Mouse (Mus musculus) CH12.LX (cell line): ENCODE results near the gene Ets2. TPM values are rescaled to one million over a fixed set of nuclear protein-coding genes. Genes with fewer than 3 reads are reported as not detected.
A peak's percentile ranks its signal among the peaks of the same experiment; 100 is the strongest.

Experiments
- DNase-seq: peaks from one replicate; pipeline ENCODE4 v3.0.0-alpha.2; 2013; ENCODE audit errors: extremely low read depth
- H3K27ac ChIP-seq: 2 replicates; pipeline ENCODE4 v1.5.1; 2012; ENCODE audit warnings: low read depth, mild to moderate bottlenecking, control low read depth, moderate library complexity; ENCODE audit not compliant: insufficient read depth
- H3K27me3 ChIP-seq: replicated peaks from 2 replicates; pipeline ENCODE3; 2012; ENCODE audit warnings: inconsistent platforms
- H3K36me3 ChIP-seq, 2 experiments: replicated peaks in 1 of 2; 2 replicates each; pipeline versions ENCODE3 to v1.6.1; 2012; ENCODE audit warnings: inconsistent platforms in 1 of 2, low read length in 1 of 2, mild to moderate bottlenecking in 1 of 2, mixed read lengths in 1 of 2, moderate library complexity in 1 of 2; ENCODE audit not compliant: control insufficient read depth in 1 of 2, insufficient read depth in 1 of 2
- H3K4me1 ChIP-seq, 2 experiments: 2 replicates each; pipeline ENCODE4 v1.6.1; 2012; ENCODE audit warnings: inconsistent platforms in 1 of 2, moderate library complexity in 1 of 2; ENCODE audit not compliant: insufficient read depth in 2 of 2, control insufficient read depth in 1 of 2
- H3K4me2 ChIP-seq: 2 replicates; pipeline ENCODE4 v1.6.1; 2012; ENCODE audit warnings: low read depth, mild to moderate bottlenecking, control low read depth; ENCODE audit not compliant: poor library complexity, insufficient read depth, severe bottlenecking
- H3K4me3 ChIP-seq, 3 experiments: fragments of 150-350 bp in 1 of 3; sonication (generic) in 1 of 3; replicated peaks in 1 of 3; 2 replicates each; pipeline versions ENCODE3 to v1.5.1; 2011 to 2012; ENCODE audit warnings: low read depth in 2 of 3, low read length in 2 of 3, mild to moderate bottlenecking in 2 of 3, moderate library complexity in 2 of 3, control low read depth in 1 of 3, improper control_type of control experiment in 1 of 3, inconsistent platforms in 1 of 3, mixed read lengths in 1 of 3; ENCODE audit not compliant: poor library complexity in 1 of 3
- H3K79me2 ChIP-seq: replicated peaks from 2 replicates; pipeline ENCODE4 v1.6.1; 2012; ENCODE audit warnings: mild to moderate bottlenecking, moderate library complexity; ENCODE audit not compliant: control insufficient read depth, poor library complexity, insufficient read depth, severe bottlenecking; ENCODE audit errors: extremely low read depth
- H3K9ac ChIP-seq: 2 replicates; pipeline ENCODE4 v1.6.1; 2012; ENCODE audit warnings: low read depth, mild to moderate bottlenecking, control low read depth, moderate library complexity; ENCODE audit not compliant: insufficient read depth
- H3K9me3 ChIP-seq: replicated peaks from 2 replicates; pipeline ENCODE3; 2012; ENCODE audit warnings: low read length, inconsistent platforms, mixed read lengths
- BHLHE40 ChIP-seq: IDR thresholded peaks from 2 replicates; pipeline ENCODE4 v1.6.1; 2011; ENCODE audit warnings: mild to moderate bottlenecking, low read depth, low read length, improper control_type of control experiment
- CHD1 ChIP-seq: IDR thresholded peaks from 2 replicates; pipeline ENCODE4 v1.6.1; 2012; ENCODE audit warnings: low read depth, low read length, improper control_type of control experiment, inconsistent platforms
- CHD2 ChIP-seq: IDR thresholded peaks from 2 replicates; pipeline ENCODE4 v1.6.1; 2011; ENCODE audit warnings: low read length, improper control_type of control experiment
- CTCF ChIP-seq, 2 experiments: IDR thresholded peaks in 1 of 2; conservative IDR thresholded peaks in 1 of 2; 2 replicates each; pipeline ENCODE4 v1.5.1; 2011 to 2012; ENCODE audit warnings: low read depth in 2 of 2, low read length in 2 of 2, improper control_type of control experiment in 1 of 2, inconsistent platforms in 1 of 2, mild to moderate bottlenecking in 1 of 2, moderate library complexity in 1 of 2
- E2F4 ChIP-seq: IDR thresholded peaks from 2 replicates; pipeline ENCODE4 v1.6.1; 2011; ENCODE audit warnings: low read depth, low read length, improper control_type of control experiment; ENCODE audit not compliant: insufficient replicate concordance
- ELF1 ChIP-seq: IDR thresholded peaks from 2 replicates; pipeline ENCODE4 v1.6.1; 2014; ENCODE audit warnings: low read depth, mild to moderate bottlenecking, inconsistent platforms, low read length, improper control_type of control experiment
- EP300 ChIP-seq: IDR thresholded peaks from 2 replicates; pipeline ENCODE4 v1.6.1; 2011; ENCODE audit warnings: low read length, improper control_type of control experiment
- ETS1 ChIP-seq: conservative IDR thresholded peaks from 2 replicates; pipeline ENCODE4 v1.6.1; 2012; ENCODE audit warnings: low read depth, mild to moderate bottlenecking, inconsistent platforms, low read length, improper control_type of control experiment, moderate library complexity
- GABPA ChIP-seq: IDR thresholded peaks from 2 replicates; pipeline ENCODE4 v1.6.1; 2012; ENCODE audit warnings: low read depth, low read length, improper control_type of control experiment, inconsistent platforms; ENCODE audit not compliant: insufficient replicate concordance
- HCFC1 ChIP-seq: IDR thresholded peaks from 2 replicates; pipeline ENCODE4 v1.6.1; 2012; ENCODE audit warnings: low read depth, mild to moderate bottlenecking, inconsistent platforms, low read length, improper control_type of control experiment
- JUN ChIP-seq: IDR thresholded peaks from 2 replicates; pipeline ENCODE4 v1.6.1; 2011; ENCODE audit warnings: low read depth, mild to moderate bottlenecking, low read length, improper control_type of control experiment, moderate library complexity; ENCODE audit not compliant: insufficient read depth
- JUND ChIP-seq: conservative IDR thresholded peaks from 2 replicates; pipeline ENCODE4 v1.6.1; 2011; ENCODE audit warnings: low read depth, low read length, improper control_type of control experiment
- KAT2A ChIP-seq: IDR thresholded peaks from 2 replicates; pipeline ENCODE4 v1.6.1; 2012; ENCODE audit warnings: low read length, improper control_type of control experiment, inconsistent platforms; ENCODE audit not compliant: insufficient replicate concordance
- MAFK ChIP-seq: IDR thresholded peaks from 2 replicates; pipeline ENCODE4 v1.6.1; 2011; ENCODE audit warnings: low read length, improper control_type of control experiment; ENCODE audit not compliant: insufficient replicate concordance
- MAX ChIP-seq: IDR thresholded peaks from 2 replicates; pipeline ENCODE4 v1.6.1; 2011; ENCODE audit warnings: low read length, improper control_type of control experiment
- MAZ ChIP-seq: IDR thresholded peaks from 2 replicates; pipeline ENCODE4 v1.6.1; 2012; ENCODE audit warnings: low read depth, mild to moderate bottlenecking, inconsistent platforms, low read length, improper control_type of control experiment, moderate library complexity
- MEF2A ChIP-seq: IDR thresholded peaks from 2 replicates; pipeline ENCODE4 v1.6.1; 2014; ENCODE audit warnings: low read depth, mild to moderate bottlenecking, inconsistent platforms, low read length, improper control_type of control experiment, borderline replicate concordance
- MXI1 ChIP-seq: IDR thresholded peaks from 2 replicates; pipeline ENCODE4 v1.6.1; 2011; ENCODE audit warnings: mild to moderate bottlenecking, low read depth, low read length, improper control_type of control experiment
- MYC ChIP-seq: IDR thresholded peaks from 2 replicates; pipeline ENCODE4 v1.6.1; 2011; ENCODE audit warnings: low read depth, mild to moderate bottlenecking, improper control_type of control experiment, low read length
- NELFE ChIP-seq: IDR thresholded peaks from 2 replicates; pipeline ENCODE4 v1.6.1; 2011; ENCODE audit warnings: low read depth, low read length, improper control_type of control experiment
- POLR2A ChIP-seq: IDR thresholded peaks from 2 replicates; pipeline ENCODE4 v1.6.1; 2011; ENCODE audit warnings: low read depth, mild to moderate bottlenecking, improper control_type of control experiment, low read length
- POLR2AphosphoS2 ChIP-seq: IDR thresholded peaks from 2 replicates; pipeline ENCODE4 v1.6.1; 2011; ENCODE audit warnings: low read depth, low read length, improper control_type of control experiment
- RCOR1 ChIP-seq: conservative IDR thresholded peaks from 2 replicates; pipeline ENCODE4 v1.6.1; 2012; ENCODE audit warnings: low read depth, mild to moderate bottlenecking, inconsistent platforms, low read length, improper control_type of control experiment
- SIN3A ChIP-seq: IDR thresholded peaks from 2 replicates; pipeline ENCODE4 v1.6.1; 2012; ENCODE audit warnings: low read length, improper control_type of control experiment, inconsistent platforms
- SMC3 ChIP-seq: IDR thresholded peaks from 2 replicates; pipeline ENCODE4 v1.6.1; 2011; ENCODE audit warnings: low read depth, low read length, improper control_type of control experiment
- TBP ChIP-seq: conservative IDR thresholded peaks from 2 replicates; pipeline ENCODE4 v1.6.1; 2011; ENCODE audit warnings: low read depth, low read length, improper control_type of control experiment
- TCF12 ChIP-seq: IDR thresholded peaks from 2 replicates; pipeline ENCODE4 v1.6.1; 2014; ENCODE audit warnings: low read depth, mild to moderate bottlenecking, inconsistent platforms, low read length, improper control_type of control experiment
- UBTF ChIP-seq: IDR thresholded peaks from 2 replicates; pipeline ENCODE4 v1.6.1; 2012; ENCODE audit warnings: low read depth, mild to moderate bottlenecking, inconsistent platforms, low read length, improper control_type of control experiment, moderate library complexity
- USF1 ChIP-seq: IDR thresholded peaks from 2 replicates; pipeline ENCODE4 v1.6.1; 2014; ENCODE audit warnings: low read depth, mild to moderate bottlenecking, inconsistent platforms, low read length, improper control_type of control experiment
- USF2 ChIP-seq: conservative IDR thresholded peaks from 2 replicates; pipeline ENCODE4 v1.6.1; 2011; ENCODE audit warnings: low read depth, low read length, improper control_type of control experiment
- ZC3H11A ChIP-seq: IDR thresholded peaks from 2 replicates; pipeline ENCODE4 v1.6.1; 2012; ENCODE audit warnings: low read depth, mild to moderate bottlenecking, inconsistent platforms, low read length, improper control_type of control experiment
- ZKSCAN1 ChIP-seq: IDR thresholded peaks from 2 replicates; pipeline ENCODE4 v1.6.1; 2012; ENCODE audit warnings: low read depth, inconsistent platforms, low read length, improper control_type of control experiment, borderline replicate concordance
- ZMIZ1 ChIP-seq: IDR thresholded peaks from 2 replicates; pipeline ENCODE4 v1.6.1; 2012; ENCODE audit warnings: low read depth, mild to moderate bottlenecking, inconsistent platforms, low read length, improper control_type of control experiment
- ZNF384 ChIP-seq: IDR thresholded peaks from 2 replicates; pipeline ENCODE4 v1.6.1; 2012; ENCODE audit warnings: low read depth, low read length, improper control_type of control experiment, inconsistent platforms
- dilution Hi-C: fragments of 300-500 bp; cut with MboI; formaldehyde crosslinking; loops from 2 replicates; pipeline ENCODE4 v1.14.3; 2020; ENCODE audit warnings: low sequenced_read_pairs; ENCODE audit not compliant: extremely low pct_unique_long_range_greater_than_20kb, extremely low pct_ligation_motif_present
- in situ Hi-C: fragments of 300-500 bp; cut with MboI; formaldehyde crosslinking; loops from 3 replicates; pipeline ENCODE4 v1.14.3; 2019; ENCODE audit warnings: low sequenced_read_pairs, low pct_ligation_motif_present, low pct_unique_long_range_greater_than_20kb, mixed read lengths
- polyA plus RNA-seq: library from polyadenylated mRNA; unstranded; fragments of >175 nt; gene quantifications from 2 replicates; pipeline ENCODE4 v1.2.1, GENCODE M21; 2012; ENCODE audit warnings: low read depth; ENCODE audit not compliant: insufficient read length
- total RNA-seq, 2 experiments: library from RNA; depleted of rRNA; stranded (reverse); fragments of 300-350 nt in 1 of 2; fragments of >200 nt in 1 of 2; gene quantifications; 2 replicates each; pipeline ENCODE4 v1.2.3; 2012 to 2014

Ets2 gene
- total and polyA plus RNA-seq, 3 experiments: 42.0 to 51.2 (median 43.2) TPM

GRCm38 (mm10) chr16:95749291-95750103, 47.6 kb downstream of the Ets2 start (continued):
- TF ChIP-seq MAZ (peak; percentile 99), JUN (peak; percentile 79), CTCF (conservative IDR thresholded peaks at IDR 0.05 in 1 of 2, IDR thresholded peaks at IDR 0.05 in 1 of 2; ENCODE audit: low read depth in 2 of 2, low read length in 2 of 2) (peak in 1 of 2 experiments; percentile 33; a peak in 2 of 4 replicates), KAT2A (0 out of 2 replicates have a peak, but pooled peaks have one; percentile 58), GABPA (no peak), CHD2 (peak; percentile 63; the same call in 1 of the 2 replicates), MYC (peak; percentile 91), USF2 (no peak)

- dilution Hi-C loops (no loop called here), in situ Hi-C loops (no loop called here)
- no peak overlapping the region for H3K4me3 ChIP-seq
- H3K9me3 ChIP-seq: peaks cover 8% of the 10 kb centered on the region
- DNase-seq: no peak
- peak overlapping the region; percentile 63 for H3K4me2 ChIP-seq
- H3K9ac ChIP-seq: peak overlapping the region; percentile 83
- H3K36me3 ChIP-seq: peaks cover 0 to 2% of the 10 kb centered on the region in 2 experiments
- H3K79me2 ChIP-seq: no peaks in the 10 kb centered on the region
- no peaks in the 10 kb centered on the region for H3K27me3 ChIP-seq
- peaks cover 46 to 76% of the 10 kb centered on the region in 2 experiments for H3K4me1 ChIP-seq
- H3K27ac ChIP-seq: peak overlapping the region; percentile 94
- TF ChIP-seq SMC3 (no peak; the same call in 1 of the 2 replicates), EP300 (peak; percentile 51), ZC3H11A (no peak), MAFK (no peak), GABPA (no peak), ZMIZ1 (no peak), JUND (no peak), SIN3A (no peak; the same call in 1 of the 2 replicates), TCF12 (peak; percentile 54; the same call in 1 of the 2 replicates), POLR2A (0 out of 2 replicates have a peak, but pooled peaks have one; percentile 2), ETS1 (peak; percentile 62; the same call in 1 of the 2 replicates), JUN (no peak), ZNF384 (no peak), MAX (peak; percentile 47; the same call in 1 of the 2 replicates), NELFE (no peak), E2F4 (0 out of 2 replicates have a peak, but pooled peaks have one; percentile 53), CHD1 (peak; percentile 69; the same call in 1 of the 2 replicates), BHLHE40 (peak; percentile 57), CHD2 (peak; percentile 55; the same call in 1 of the 2 replicates), ELF1 (no peak), POLR2AphosphoS2 (no peak), MEF2A (peak; percentile 57; the same call in 1 of the 2 replicates), USF1 (no peak), MXI1 (peak; percentile 61; the same call in 1 of the 2 replicates), RCOR1 (no peak), UBTF (0 out of 2 replicates have a peak, but pooled peaks have one; percentile 2), HCFC1 (0 out of 2 replicates have a peak, but pooled peaks have one; percentile 19), USF2 (no peak), ZKSCAN1 (no peak), TBP (no peak), MYC (peak; percentile 46; the same call in 1 of the 2 replicates)
These were observed 48.3 kb downstream of the Ets2 start for GRCm38 (mm10) chr16:95750211-95750629.
